Mouse (Mus musculus): Measurements from ENCODE around the gene Defb36.

DNA sequence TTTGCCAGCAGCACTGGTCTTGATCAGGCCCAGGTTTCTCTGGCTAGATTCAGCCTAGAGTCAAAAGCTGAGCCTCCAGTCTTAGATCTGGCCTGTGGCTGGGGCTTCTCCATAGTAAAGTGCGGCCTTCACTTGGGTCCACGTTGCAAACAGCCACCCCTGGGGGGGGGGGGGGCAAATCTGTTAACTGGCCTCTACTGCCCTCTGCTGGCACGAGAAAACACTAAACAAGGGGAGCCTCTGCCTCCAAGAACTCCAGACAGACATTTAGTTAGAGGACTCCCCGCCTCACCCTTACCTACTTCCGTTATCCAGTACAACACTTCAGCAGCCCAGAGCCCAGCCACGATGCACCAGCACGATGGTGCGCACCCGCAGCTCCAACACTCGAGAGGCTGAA lies 53.3 kb downstream of the Defb36 start:
- TF ChIP-seq GATA1 (IDR thresholded peaks at IDR 0.05; ENCODE audit: borderline replicate concordance, low read length) = no peak
- no peak for TF ChIP-seq FLI1 (IDR thresholded peaks at IDR 0.05; ENCODE audit: low read length)
